Mouse (Mus musculus): Measurements from ENCODE around the gene Ptk6. TPM values are rescaled to one million over a fixed set of nuclear protein-coding genes. Genes with fewer than 3 reads are reported as not detected.
A peak's percentile ranks its signal among the peaks of the same experiment; 100 is the strongest.

Gene Ptk6
- polyA plus RNA-seq (2017; shearing (Covaris generic)), result not detected

GRCm38 (mm10) chr2:181202422-181202821 lies at the start of gene Ptk6:
Ptk6 (minus strand) TSS chr2:181202789.
- no peak for ATAC-seq

GRCm38 (mm10) chr2:181251841-181252240 lies 49.3 kb upstream of the Ptk6 start:
- no peak for ATAC-seq

- no peak for ATAC-seq
Measured at GRCm38 (mm10) chr2:181249217-181249616, 46.6 kb upstream of the Ptk6 start.

- no peak for ATAC-seq
Measured at GRCm38 (mm10) chr2:181245031-181245430, 42.4 kb upstream of the Ptk6 start.

- no peak for ATAC-seq
Measured at GRCm38 (mm10) chr2:181243706-181244394, 41.3 kb upstream of the Ptk6 start.

- ATAC-seq, result no peak
Measured at GRCm38 (mm10) chr2:181242314-181242665, 39.7 kb upstream of the Ptk6 start.

- peak; percentile 91 for ATAC-seq
Measured at GRCm38 (mm10) chr2:181241602-181242313, 39.2 kb upstream of the Ptk6 start, which contains the start of gene Helz2. Helz2 (minus strand) TSS chr2:181242027.

GRCm38 (mm10) chr2:181240806-181241440 lies 38.3 kb upstream of the Ptk6 start:
- ATAC-seq, result no peak

GRCm38 (mm10) chr2:181239261-181239660 lies 36.7 kb upstream of the Ptk6 start:
- ATAC-seq, result no peak

- ATAC-seq, result no peak
Measured at GRCm38 (mm10) chr2:181238861-181239260, 36.3 kb upstream of the Ptk6 start.

- ATAC-seq, result no peak
Measured at GRCm38 (mm10) chr2:181238091-181238610, 35.6 kb upstream of the Ptk6 start.

- ATAC-seq, result no peak
Measured at GRCm38 (mm10) chr2:181237251-181238014, 34.8 kb upstream of the Ptk6 start.

- ATAC-seq, result no peak
Measured at GRCm38 (mm10) chr2:181235681-181236566, 33.3 kb upstream of the Ptk6 start.

- ATAC-seq, result no peak
Measured at GRCm38 (mm10) chr2:181234680-181235079, 32.1 kb upstream of the Ptk6 start.

- no peak for ATAC-seq
Measured at GRCm38 (mm10) chr2:181233443-181233842, 30.9 kb upstream of the Ptk6 start.

GRCm38 (mm10) chr2:181231171-181231570 lies 28.6 kb upstream of the Ptk6 start:
- no peak for ATAC-seq

- no peak for ATAC-seq
Measured at GRCm38 (mm10) chr2:181228335-181228734, 25.7 kb upstream of the Ptk6 start.

GRCm38 (mm10) chr2:181227122-181227521 lies 24.5 kb upstream of the Ptk6 start:
- ATAC-seq, result no peak

GRCm38 (mm10) chr2:181224994-181225393 lies 22.4 kb upstream of the Ptk6 start:
- ATAC-seq, result no peak

GRCm38 (mm10) chr2:181220361-181220760 lies 17.8 kb upstream of the Ptk6 start:
- no peak for ATAC-seq

- peak; percentile 100 for ATAC-seq
Measured at GRCm38 (mm10) chr2:181219538-181220216, 17.1 kb upstream of the Ptk6 start, which contains the start of gene Fndc11. Fndc11 (plus strand) TSS chr2:181220013.
